Mouse (Mus musculus): Measurements from ENCODE around the gene Clec9a.

Gene Clec9a

GRCm38 (mm10) chr6:129408562-129408961, at the start of gene Clec9a:
Clec9a (plus strand) TSS chr6:129408862.
- DNase-seq (ENCODE audit: low spot score in 2 of 2), result no peak

DNA sequence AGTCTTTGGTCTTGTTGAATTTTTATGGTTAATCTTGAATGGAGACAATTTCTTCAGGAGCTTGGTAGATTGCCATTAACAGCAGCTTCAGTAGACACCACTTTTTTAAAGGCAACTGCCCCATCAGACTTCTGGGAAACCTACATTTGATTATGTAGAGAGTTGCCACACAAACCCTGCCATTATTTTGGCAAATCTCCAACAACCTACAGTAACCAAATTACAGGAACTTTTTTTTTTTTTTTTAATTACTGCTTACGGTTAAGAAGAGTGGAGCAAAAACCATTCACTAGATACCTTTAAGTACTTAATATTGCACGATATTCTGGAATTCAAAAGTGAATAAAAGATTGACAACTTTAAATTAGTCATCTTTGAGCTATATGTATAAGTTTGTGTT, 49.1 kb upstream of the Clec9a start:
- DNase-seq (ENCODE audit: low spot score in 2 of 2), result no peak

- DNase-seq (ENCODE audit: low spot score in 2 of 2), result no peak
Observed at GRCm38 (mm10) chr6:129363942-129364341, 44.7 kb upstream of the Clec9a start.

DNA sequence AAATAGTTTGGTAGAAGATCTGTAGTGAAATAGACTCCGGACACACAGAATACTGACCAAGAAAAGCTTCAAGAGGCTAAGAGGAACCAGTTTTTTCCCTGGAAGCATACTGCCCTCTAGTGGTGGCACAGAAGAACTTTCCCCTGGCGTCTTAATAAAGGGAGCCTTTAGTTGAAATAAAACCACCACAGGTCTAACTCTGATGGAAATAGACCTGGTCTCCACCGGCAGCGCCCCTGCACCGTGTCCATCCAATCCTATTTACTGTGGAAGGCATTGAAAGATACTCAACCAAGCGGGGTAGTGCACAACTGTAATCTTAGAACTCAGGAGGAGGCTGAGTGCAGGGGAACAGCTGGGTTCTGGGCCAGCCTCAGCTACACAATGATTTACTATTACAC, 42.7 kb upstream of the Clec9a start:
- peak; percentile 47 to 54 for DNase-seq (ENCODE audit: low spot score in 2 of 2)

DNA sequence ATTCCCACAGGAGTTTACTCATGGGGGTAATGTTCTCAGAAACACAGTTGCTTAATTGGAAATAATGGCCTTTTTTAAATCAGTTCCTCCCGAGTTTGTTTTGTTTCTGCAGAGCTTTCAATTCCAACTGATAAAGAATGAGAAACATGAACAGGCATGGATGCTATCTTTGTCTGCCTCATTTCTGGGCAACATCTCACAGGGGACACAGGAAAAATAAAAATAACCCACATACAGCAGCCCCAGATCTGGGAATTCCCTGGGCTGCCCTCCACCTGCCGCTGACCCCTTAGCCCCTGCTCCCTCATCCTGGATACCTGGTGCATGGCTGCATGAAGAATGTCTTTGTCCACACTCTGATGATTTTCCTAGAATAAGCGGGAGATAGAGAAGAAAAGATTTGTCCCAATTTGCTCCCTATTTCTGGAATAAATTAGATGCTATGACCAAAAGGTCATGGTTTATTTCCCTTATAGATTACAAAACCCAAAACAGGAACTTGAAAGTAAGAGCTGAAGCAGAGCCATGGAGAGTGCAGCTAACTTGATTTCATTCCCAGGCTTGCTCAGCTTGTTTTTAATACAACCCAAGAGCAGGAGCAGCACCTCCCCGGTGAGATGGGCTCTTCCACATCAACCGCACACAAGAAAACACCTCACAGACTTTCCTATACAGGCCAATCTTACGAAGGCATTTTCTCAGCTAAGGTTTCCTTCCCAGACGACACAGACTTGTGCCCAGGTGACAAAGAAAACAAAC, 39.1 kb upstream of the Clec9a start:
- no peak for DNase-seq (ENCODE audit: low spot score in 2 of 2)

GRCm38 (mm10) chr6:129374937-129375471, 33.7 kb upstream of the Clec9a start:
- DNase-seq (ENCODE audit: low spot score in 2 of 2), result peak; percentile 31 to 43

DNA sequence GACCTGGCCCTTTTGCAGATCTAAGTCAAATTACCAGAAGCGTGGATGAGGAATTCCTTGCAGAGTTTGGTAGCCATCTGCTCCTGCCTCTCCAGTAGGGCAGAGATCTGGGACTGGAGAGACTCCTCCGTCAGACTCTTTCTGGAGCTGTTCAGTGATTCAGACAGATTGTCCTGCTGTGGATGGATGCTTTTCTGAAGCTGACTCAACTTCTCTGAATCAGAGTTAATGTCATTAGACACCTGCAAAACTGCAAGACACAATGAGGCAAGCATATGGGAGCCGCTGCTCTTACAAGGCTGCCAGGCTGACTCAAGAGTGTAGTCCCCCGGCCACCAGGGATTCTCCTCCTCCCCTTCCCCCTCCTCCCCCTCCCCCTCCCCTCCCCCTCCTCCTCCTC, 28.2 kb upstream of the Clec9a start:
- no peak for DNase-seq (ENCODE audit: low spot score in 2 of 2)

DNA sequence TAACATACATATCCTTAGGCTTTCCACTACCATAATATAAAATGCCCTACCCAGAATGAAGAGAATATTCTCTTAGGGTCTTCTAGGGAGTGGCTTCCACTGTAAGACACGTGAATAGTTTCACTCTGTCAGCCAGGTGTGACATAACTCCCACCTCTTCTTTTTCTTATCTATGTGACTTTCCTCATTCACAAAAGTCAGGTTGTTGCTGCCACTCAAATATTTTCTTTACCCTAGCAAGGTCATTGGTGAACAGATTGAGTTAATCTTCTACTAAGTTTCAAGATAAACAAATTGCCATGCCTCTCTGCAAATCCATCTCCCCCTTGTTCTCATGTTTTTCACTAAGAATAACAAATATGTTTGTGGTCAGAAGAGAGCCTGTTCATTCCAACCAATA, 26.9 kb upstream of the Clec9a start:
- DNase-seq (ENCODE audit: low spot score in 2 of 2), result no peak

DNA sequence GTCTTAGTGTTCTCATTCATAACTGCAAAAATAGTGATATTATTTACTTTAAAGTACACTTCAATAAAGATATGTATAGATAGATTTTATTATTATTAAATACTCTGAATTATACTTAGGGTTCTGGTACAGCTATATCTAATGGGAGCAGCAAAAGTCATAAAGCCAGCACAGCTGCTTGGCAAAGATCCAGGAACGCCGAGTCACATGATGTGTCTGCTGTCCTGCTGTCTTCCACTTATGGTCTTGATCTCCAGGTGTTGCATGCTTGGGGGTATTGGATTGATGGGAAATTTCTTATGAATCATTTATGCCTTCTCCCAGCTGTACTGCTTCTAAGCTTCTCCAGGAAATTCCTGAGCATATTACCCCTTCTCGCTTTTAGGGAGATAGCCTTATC, 25.2 kb upstream of the Clec9a start:
- no peak for DNase-seq (ENCODE audit: low spot score in 2 of 2)

- no peak for DNase-seq (ENCODE audit: low spot score in 2 of 2)
Observed at GRCm38 (mm10) chr6:129385000-129385399, 23.7 kb upstream of the Clec9a start.

DNA sequence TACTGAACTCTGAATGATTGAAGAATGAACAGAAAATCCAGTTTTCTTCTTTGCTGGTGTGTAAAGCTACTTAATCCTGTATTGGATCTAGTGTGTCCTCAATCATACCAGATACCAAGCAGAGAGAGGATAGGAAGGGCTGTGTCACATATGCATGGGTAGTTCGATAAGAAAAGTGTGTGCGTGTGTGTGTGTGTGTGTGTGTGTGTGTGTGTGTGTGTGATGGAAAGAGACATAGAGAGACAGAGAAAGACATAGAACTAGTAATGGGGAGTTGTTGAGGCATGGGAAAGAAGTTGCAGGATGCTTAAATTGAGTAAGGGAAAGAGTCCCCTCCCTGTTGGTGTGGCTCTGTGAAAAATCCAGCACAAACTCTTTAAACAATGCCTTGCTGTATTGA, 22.9 kb upstream of the Clec9a start, which contains the start of gene Clec12b:
Gene Clec12b, minus strand, starts transcription at position 101 of the 400 bp plus-strand sequence.
- DNase-seq (ENCODE audit: low spot score in 2 of 2), result no peak

- DNase-seq (ENCODE audit: low spot score in 2 of 2), result no peak
Observed at GRCm38 (mm10) chr6:129393087-129393720, 15.5 kb upstream of the Clec9a start.

- no peak for DNase-seq (ENCODE audit: low spot score in 2 of 2)
Observed at GRCm38 (mm10) chr6:129393732-129394131, 14.9 kb upstream of the Clec9a start.

DNA sequence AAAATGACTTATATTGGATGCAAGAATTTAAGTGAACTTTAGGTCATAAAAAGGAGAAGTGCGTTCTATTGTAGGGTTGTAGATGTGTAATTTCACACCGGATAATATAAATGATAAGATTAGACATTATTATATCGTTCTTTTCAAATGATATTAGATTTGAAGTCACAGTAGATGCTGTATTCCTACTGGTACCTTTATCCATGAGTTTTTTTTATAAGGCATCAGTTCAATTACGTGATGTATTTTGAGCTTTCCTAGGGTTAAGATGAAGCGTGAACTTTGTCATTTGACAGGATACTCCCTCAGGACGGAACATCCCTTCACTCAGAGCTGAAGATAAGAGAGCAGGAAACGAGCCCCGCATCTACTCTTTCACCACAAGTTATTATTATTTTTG, 11.7 kb upstream of the Clec9a start, which contains the start of gene Clec1b:
Gene Clec1b, plus strand, starts transcription at position 301 of the 400 bp plus-strand sequence.
- no peak for DNase-seq (ENCODE audit: low spot score in 2 of 2)

- peak in 1 of 2 experiments; percentile 13 for DNase-seq (ENCODE audit: low spot score in 2 of 2)
Observed at GRCm38 (mm10) chr6:129399945-129400344, 8.7 kb upstream of the Clec9a start.

- DNase-seq (ENCODE audit: low spot score in 2 of 2), result no peak
Observed at GRCm38 (mm10) chr6:129402404-129402803, 6.3 kb upstream of the Clec9a start.

DNA sequence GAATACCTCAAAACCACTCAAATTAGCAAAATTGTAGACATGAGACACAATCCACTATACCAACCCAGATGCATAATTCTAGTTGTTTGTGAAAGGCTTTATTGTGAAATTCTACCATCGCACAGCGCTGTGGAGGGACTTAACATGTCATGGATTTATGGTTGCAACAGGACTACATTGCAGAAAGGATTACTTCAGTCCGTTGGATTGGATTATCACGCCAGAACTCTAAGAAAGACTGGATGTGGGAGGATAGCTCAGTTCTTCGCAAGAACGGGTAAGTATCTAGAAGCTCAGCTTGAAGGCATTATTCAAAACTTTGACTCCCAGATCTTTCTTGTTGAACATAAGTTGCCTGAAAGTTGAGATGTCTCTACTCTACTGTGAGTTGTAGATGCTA, 5.3 kb upstream of the Clec9a start:
- DNase-seq (ENCODE audit: low spot score in 2 of 2), result no peak

GRCm38 (mm10) chr6:129405999-129406398, 2.7 kb upstream of the Clec9a start:
- no peak for DNase-seq (ENCODE audit: low spot score in 2 of 2)

DNA sequence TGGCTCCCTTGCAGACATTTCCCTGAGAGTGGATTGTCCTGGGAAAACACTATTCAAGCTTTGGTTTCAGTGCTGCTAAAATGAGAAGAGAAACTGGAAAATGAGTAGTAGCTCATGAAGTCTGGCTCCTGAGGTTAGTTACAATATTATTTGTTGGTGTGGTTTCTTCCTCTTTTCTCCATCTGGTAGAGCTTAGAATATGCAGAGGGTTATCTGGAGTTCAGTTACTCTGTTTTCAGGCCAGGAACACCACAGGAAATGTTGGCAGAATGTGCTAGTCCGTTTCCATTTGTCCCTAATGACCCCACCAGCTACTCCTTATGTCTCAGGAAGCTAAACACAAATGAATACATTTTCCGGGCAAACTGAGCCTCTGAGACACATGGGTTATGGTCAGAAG, 1.3 kb upstream of the Clec9a start:
- DNase-seq (ENCODE audit: low spot score in 2 of 2), result peak; percentile 2 to 5

DNA sequence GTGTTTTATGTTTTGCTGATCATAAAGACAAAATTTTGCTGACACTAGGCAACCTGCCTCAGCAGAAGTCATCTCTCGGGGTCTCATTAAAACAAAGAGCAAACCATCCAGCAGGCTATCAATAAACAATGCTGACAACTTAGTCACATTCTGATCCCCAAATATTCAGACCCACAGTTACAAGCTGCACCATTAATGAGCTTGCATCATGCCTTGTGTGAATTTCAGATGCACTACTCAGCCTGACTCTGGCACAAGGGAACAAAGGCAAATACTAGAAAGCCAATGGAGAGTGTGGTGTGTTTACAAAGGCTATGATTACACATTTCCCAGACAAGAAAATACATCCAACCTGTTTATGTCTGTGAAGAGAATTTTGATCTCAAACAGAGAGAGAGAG, 5.5 kb downstream of the Clec9a start:
- DNase-seq (ENCODE audit: low spot score in 2 of 2), result no peak

DNA sequence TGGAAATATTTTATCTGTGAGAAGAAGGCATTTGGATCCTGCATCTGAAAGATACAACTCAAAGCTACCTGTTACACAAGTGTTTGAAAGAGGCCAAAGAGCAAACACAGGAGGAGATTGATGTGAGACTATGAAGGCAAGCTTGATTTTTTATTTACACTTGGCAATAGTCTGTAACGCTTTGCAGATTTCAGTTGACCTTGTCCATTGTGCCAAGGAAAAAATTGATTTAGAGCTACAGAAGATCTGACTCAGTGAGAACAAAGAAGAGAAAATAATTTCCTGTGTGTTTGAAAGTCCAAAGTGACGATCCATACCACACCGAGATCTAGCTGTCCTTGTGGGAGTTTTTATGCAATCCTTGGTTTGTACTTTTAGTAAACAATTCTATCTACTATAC, 13.6 kb downstream of the Clec9a start:
- no peak for DNase-seq (ENCODE audit: low spot score in 2 of 2)

- no peak for DNase-seq (ENCODE audit: low spot score in 2 of 2)
Observed at GRCm38 (mm10) chr6:129423040-129423733, 14.5 kb downstream of the Clec9a start.
